Mouse (Mus musculus) liver, adult 2 months (tissue): ENCODE measurements around the gene Fzr1.

Experiments used
- CTCF ChIP-seq: fragments of 200-500 bp; IDR thresholded peaks from 2 replicates; pipeline ENCODE4 v1.5.1; 2011; ENCODE audit warnings: low read depth, low read length, control low read depth
- POLR2A ChIP-seq: fragments of 200-500 bp; IDR thresholded peaks from 2 replicates; pipeline ENCODE4 v1.6.1; 2011; ENCODE audit warnings: low read length, control low read depth; ENCODE audit not compliant: insufficient read depth; ENCODE audit errors: extremely low read depth

DNA sequence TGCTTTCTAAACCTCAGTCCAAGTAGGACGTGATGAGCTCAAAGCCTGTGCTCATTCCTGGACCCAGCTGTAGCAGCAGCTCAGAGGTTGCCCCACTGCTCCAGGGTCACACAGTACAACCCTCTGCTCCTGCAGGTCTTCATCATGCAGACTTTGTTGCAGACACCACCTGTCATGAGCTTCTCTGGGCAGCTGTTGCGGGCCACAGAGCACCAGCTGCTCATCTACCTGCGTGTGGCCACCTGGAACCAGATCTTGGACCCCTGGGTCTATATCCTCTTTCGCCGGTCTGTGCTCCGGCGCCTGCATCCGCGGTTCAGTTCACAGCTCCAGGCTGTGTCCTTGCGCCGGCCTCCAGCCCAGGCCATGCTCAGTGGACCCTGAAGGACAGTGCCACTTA is 44.0 kb downstream of the Fzr1 start:
- no peak for TF ChIP-seq CTCF
- TF ChIP-seq POLR2A: no peak
